Mouse (Mus musculus) heart, adult 2 months (tissue): ENCODE data around the gene Catsper4. TPM values are rescaled to one million over a fixed set of nuclear protein-coding genes. Genes with fewer than 3 reads are reported as not detected.

ENCODE experiments used
- DNase-seq, 2 experiments: peaks; one replicate each; pipeline ENCODE4 v3.0.0; 2021
- H3K27ac ChIP-seq: fragments of 200-600 bp; 2 replicates; pipeline ENCODE4 v1.8.1; 2022
- H3K27me3 ChIP-seq: fragments of 200-500 bp; 2 replicates; pipeline ENCODE4 v1.6.1; 2012; ENCODE audit warnings: mild to moderate bottlenecking, low read length, inconsistent platforms, mixed read lengths; ENCODE audit not compliant: control insufficient read depth, insufficient read depth
- H3K36me3 ChIP-seq: fragments of 200-500 bp; 2 replicates; pipeline ENCODE4 v1.6.1; 2012; ENCODE audit warnings: low read length, inconsistent platforms; ENCODE audit not compliant: control insufficient read depth, insufficient read depth
- H3K4me1 ChIP-seq: fragments of 200-500 bp; 2 replicates; pipeline ENCODE4 v1.6.1; 2011; ENCODE audit warnings: low read length; ENCODE audit not compliant: control insufficient read depth, insufficient read depth
- H3K4me3 ChIP-seq: fragments of 200-600 bp; 2 replicates; pipeline ENCODE4 v1.8.1; 2022
- H3K79me2 ChIP-seq: fragments of 200-500 bp; replicated peaks from 2 replicates; pipeline ENCODE4 v1.6.1; 2012; ENCODE audit warnings: mild to moderate bottlenecking, inconsistent platforms, low read length, moderate library complexity, mixed read lengths; ENCODE audit not compliant: control insufficient read depth, insufficient read depth
- H3K9ac ChIP-seq: fragments of 200-500 bp; 2 replicates; pipeline ENCODE4 v1.6.1; 2012; ENCODE audit warnings: low read depth, mild to moderate bottlenecking, control low read depth, inconsistent platforms, low read length, mixed read lengths
- CTCF ChIP-seq: fragments of 200-600 bp; IDR thresholded peaks from 2 replicates; pipeline ENCODE4 v1.8.1; 2022; ENCODE audit warnings: antibody characterized with exemption, mild to moderate bottlenecking, moderate library complexity
- EP300 ChIP-seq: fragments of 200-500 bp; IDR thresholded peaks from 2 replicates; pipeline ENCODE4 v1.6.1; 2011; ENCODE audit warnings: low read depth, low read length, control low read depth; ENCODE audit not compliant: insufficient read depth
- POLR2A ChIP-seq: fragments of 200-500 bp; IDR thresholded peaks from 2 replicates; pipeline ENCODE4 v1.6.1; 2011; ENCODE audit warnings: mild to moderate bottlenecking, low read depth, low read length, control low read depth; ENCODE audit not compliant: insufficient read depth
- WGBS: fragments of 180-500 bp; shearing (Covaris S2); methylation state at CpG from one replicate; pipeline ENCODE4 v1.1.7; 2018; 5-methylcytosine and 5-hydroxymethylcytosine counted together
- intact Hi-C: fragments of 180-260 bp; cut with DNase I; formaldehyde crosslinking; loops from one replicate; pipeline ENCODE4 v1.15.1; 2025
- polyA plus RNA-seq: library from polyadenylated mRNA; depleted of rRNA; stranded (reverse); fragments of >200 nt; gene quantifications from 2 replicates; pipeline ENCODE4 v1.2.3, GENCODE M21; 2012
- total RNA-seq, 2 experiments: library from RNA; stranded (reverse); gene quantifications; 2 replicates each; pipeline ENCODE4 v1.2.3; 2021

Catsper4 gene
- total and polyA plus RNA-seq, 3 experiments = not detected

DNA sequence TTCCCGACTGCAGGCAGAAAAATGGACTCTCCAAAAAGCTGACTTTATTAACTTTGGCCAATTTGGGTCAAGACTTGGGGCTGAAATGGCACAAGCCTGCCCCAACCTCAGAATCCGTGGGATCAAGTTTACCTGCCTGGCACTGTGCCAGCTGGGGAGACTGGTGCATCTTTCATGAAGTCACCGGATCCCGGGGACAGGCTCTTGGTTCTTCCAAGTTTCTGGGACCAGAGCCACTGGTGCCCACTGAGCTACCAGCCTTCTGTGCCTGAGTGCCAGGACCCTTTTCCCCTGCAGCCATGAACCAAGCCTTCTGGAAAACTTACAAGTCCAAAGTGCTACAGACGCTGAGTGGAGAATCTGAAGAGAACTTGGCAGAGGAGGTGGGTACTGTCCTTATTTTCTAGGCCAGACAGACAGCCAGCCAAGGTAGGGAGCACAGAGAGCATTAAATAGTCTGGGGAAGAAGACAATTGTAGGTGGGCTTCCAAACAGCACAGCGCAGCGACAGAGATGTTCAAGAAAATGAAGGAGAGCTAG, 19.6 kb upstream of the Catsper4 start, which contains the start of gene Gm30191:
Gene Gm30191, plus strand, starts transcription at position 217 of the 540 bp plus-strand sequence.
- Histone ChIP-seq H3K27ac (no peak within 1 kb of the TSS), H3K4me3 (no peak within 1 kb of the TSS), H3K79me2 (no peaks in the 10 kb centered on the region), H3K4me1 (peaks cover 4% of the 10 kb centered on the region), H3K9ac (no peak within 1 kb of the TSS), H3K36me3 (no peaks in the 10 kb centered on the region), H3K27me3 (no peaks in the 10 kb centered on the region)
- intact Hi-C loops = loop anchor here (5.0 kb wide), 1 partner anchor 221 kb away; the partner anchor contains the start of gene Stmn1
- DNase-seq = no peak
- TF ChIP-seq POLR2A (no peak), EP300 (no peak), CTCF (no peak)
- 74% methylated on average over 7 of the region's 7 CpGs for WGBS

DNA sequence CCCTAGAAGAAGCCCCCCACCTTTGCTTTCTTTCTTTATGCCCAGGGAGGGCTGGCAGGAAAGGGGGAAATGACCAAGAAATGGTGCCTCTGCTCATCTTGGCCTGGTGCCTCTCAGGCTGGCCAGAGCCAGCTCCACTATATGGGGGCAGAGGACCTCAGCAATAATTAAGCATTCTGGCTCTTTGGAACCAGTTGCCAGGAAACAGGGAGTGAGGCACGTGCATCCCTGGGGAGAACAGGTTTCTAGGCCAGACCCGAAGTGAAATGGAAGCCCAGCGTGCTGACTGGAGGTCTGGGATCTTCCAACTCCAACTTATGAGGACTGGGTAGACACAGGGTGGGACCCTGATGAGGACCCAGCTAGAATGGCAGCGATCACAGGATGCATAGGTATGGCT, 19.1 kb upstream of the Catsper4 start:
- intact Hi-C loops = loop anchor here (5.0 kb wide), 1 partner anchor 221 kb away; the partner anchor contains the start of gene Stmn1
- 32% methylated on average over 4 of the region's 4 CpGs for WGBS

DNA sequence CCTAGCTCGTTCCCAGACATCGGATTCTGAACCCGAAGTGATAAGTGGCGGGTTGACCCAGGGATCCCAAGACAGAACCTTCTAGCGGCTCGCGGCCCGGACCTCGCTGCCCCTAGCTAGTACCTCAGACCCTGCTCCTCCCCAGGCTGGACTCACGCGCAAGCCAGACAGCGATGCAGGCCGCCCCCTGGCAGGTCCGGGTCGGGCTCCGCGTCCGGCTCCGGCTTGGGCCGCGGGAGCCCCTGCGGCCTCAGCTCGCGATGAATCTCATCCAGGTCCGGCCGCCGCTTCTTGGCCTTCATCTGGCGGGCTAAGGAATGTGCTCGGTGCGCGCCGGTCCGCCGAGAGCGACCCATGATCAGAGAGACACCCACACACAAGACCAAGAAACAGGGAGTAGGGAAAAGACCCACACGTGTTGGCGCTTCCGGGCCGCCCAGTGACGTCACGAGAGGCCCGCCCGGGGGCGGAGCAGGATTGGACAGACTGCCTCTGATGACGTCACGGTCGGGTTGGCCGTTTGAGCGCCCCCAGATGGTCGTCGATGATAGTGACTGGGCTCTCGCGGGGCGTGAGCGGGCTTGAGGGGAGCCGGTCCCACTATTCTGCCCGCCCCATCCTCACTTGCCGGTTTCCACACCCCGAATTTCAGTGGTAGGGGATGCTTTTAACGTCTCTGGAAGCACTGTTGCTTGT, 18.1 kb upstream of the Catsper4 start, which contains the start of gene Zfp593:
Gene Zfp593, minus strand, starts transcription at position 445 of the 696 bp plus-strand sequence.
- peak; percentile 93 for TF ChIP-seq CTCF
- peak; percentile 56 for TF ChIP-seq POLR2A
- no peak for TF ChIP-seq EP300
- intact Hi-C loops = loop anchor here (2.0 to 5.0 kb wide), 2 partner anchors 58 to 222 kb away; partner anchors contain the start of genes Cep85 and Stmn1
- H3K36me3 ChIP-seq = no peaks in the 10 kb centered on the region
- H3K4me3 ChIP-seq = peak within 1 kb of the TSS; percentile 75
- peak; percentile 93 to 96 for DNase-seq
- no peaks in the 10 kb centered on the region for H3K27me3 ChIP-seq
- no peaks in the 10 kb centered on the region for H3K79me2 ChIP-seq
- under 1% methylated on average over 60 of the region's 60 CpGs for WGBS
- H3K9ac ChIP-seq = peak within 1 kb of the TSS; percentile 78
- peak within 1 kb of the TSS; percentile 42 for H3K27ac ChIP-seq
- peaks cover 4% of the 10 kb centered on the region for H3K4me1 ChIP-seq

More for the DNA sequence above, 19.1 kb upstream of the Catsper4 start:
- H3K9ac ChIP-seq = no peak overlapping the region
- H3K4me1 ChIP-seq = peaks cover 4% of the 10 kb centered on the region
- no peak overlapping the region for H3K4me3 ChIP-seq
- TF ChIP-seq EP300 (no peak), CTCF (no peak), POLR2A (no peak)
- no peaks in the 10 kb centered on the region for H3K79me2 ChIP-seq
- no peaks in the 10 kb centered on the region for H3K27me3 ChIP-seq
- H3K27ac ChIP-seq = no peak overlapping the region
- DNase-seq = no peak
- H3K36me3 ChIP-seq = no peaks in the 10 kb centered on the region

DNA sequence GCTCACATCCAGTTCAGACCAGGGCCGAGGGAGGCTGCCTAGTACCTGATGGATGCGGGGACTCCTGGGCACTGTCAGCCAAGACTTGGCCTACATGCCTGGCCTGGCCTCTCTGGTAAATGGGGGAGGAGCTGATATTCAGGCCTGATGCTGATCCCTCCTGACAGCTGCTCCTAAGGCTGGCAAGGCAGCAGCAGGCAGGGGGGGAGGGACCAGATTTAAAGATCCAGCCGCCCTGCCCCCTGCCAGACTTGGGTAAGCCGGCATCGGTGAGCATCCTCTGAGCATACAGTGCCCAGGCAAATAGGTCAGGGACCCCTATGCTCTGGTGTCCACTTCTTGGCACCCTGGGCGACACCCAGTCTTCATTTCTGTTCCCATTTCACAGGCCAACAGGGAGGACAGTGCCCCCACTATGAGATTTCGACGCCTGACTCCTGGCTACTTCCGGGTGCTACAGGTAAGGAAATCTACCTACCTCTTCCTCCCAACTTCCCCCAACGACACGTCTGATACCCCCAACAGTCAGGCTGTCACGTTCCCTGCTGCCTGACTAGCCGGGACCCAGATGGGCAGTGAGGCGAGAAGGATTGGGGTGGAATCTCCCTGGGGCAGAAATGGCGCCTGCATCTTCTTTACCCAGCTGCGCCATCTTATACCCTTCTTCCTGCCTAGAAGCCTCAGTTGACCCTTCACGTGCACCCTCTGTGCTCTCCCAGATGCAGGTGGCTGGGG, 16.5 kb upstream of the Catsper4 start, which contains the start of gene E130218I03Rik:
Gene E130218I03Rik, plus strand, starts transcription at position 147 of the 735 bp plus-strand sequence.
- DNase-seq = no peak
- Histone ChIP-seq H3K27me3 (no peaks in the 10 kb centered on the region), H3K79me2 (no peaks in the 10 kb centered on the region), H3K4me3 (no peak within 1 kb of the TSS), H3K9ac (no peak within 1 kb of the TSS), H3K36me3 (no peaks in the 10 kb centered on the region), H3K27ac (no peak within 1 kb of the TSS), H3K4me1 (peaks cover 4% of the 10 kb centered on the region)
- intact Hi-C loops = loop anchor here (2.0 kb wide), 1 partner anchor 57 kb away; the partner anchor contains the start of gene Cep85
- no peak for TF ChIP-seq POLR2A
- no peak for TF ChIP-seq EP300
- 95% methylated on average over 17 of the region's 17 CpGs for WGBS

DNA sequence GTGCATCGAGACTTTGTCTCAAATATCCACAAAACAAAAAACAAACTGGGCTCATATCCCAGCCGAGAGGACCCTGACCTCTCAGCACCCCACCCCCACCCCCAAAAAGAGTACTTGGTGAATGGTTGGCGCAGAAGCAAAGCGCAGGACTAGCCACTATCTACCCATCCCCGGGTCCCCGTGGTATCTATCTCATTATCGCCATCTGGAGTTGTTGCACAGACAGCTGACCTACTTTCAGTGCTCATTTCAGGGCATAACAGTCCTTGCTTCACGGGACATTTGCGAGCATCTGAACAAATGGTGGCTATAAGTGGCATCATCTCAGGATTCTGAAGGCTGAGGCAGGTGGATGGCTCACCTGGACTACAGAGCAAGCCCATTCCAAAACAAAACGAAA, 11.5 kb upstream of the Catsper4 start:
- H3K4me1 ChIP-seq = peaks cover 1% of the 10 kb centered on the region; the same call in 1 of the 2 replicates
- WGBS = 14% methylated on average over 10 of the region's 10 CpGs
- intact Hi-C loops = no loop called here
- no peaks in the 10 kb centered on the region for H3K27me3 ChIP-seq
- no peak overlapping the region; the same call in none of the 2 replicates for H3K27ac ChIP-seq
- no peaks in the 10 kb centered on the region for H3K36me3 ChIP-seq
- no peaks in the 10 kb centered on the region for H3K79me2 ChIP-seq
- TF ChIP-seq EP300 (no peak), POLR2A (no peak), CTCF (no peak)
- no peak overlapping the region for H3K9ac ChIP-seq
- H3K4me3 ChIP-seq = peak overlapping the region; percentile 33; the same call in 1 of the 2 replicates
- no peak for DNase-seq
